Mouse (Mus musculus): ENCODE results near the gene Ccdc82. TPM values are rescaled to one million over a fixed set of nuclear protein-coding genes. Genes with fewer than 3 reads are reported as not detected.
A peak's percentile ranks its signal among the peaks of the same experiment; 100 is the strongest.

Ccdc82 gene
- polyA plus RNA-seq, 1 experiment from 2014 or later = 10.6 TPM

DNA sequence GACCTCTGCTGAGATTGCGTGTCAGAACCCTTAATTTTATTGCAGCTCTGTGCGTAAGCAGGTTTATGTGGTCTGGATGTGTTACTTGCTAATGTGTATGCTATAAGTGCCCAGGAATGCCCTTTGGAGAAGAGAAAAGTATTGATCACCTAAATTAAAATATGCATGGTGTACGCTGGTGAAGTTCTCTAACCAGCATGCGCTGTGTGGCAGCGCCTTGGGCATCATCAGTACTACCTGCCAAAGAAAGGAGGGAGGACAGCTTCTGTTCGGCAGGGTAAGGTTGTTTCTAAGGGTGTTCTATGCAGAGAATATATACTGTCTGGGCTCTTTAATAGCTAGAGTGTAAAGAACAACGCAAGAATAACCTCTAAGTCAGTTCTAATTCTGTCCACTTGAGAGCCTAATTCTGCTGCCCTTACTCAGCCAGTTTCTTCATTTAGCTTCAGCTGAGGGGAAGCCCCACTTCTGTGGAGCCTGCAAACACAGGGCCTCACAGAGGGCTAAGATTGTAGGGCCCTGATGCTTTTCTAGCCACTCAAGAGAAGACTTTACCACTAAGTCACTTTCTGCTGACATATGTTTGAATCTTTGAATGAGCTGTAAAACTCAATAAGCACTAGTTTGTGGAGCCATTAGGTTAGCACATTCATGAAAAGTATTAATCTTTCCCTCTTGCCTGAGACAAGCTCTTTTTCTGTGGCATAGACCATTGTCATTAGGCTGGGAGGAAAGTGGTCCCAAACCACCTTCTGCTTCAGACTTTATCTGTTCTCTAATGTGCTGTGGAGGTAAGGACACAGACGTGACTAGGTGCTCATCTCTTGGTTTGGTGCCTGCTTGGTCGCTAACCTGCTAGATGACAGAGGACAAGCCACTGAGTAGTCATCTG is 54.4 kb downstream of the Ccdc82 start:
- Histone ChIP-seq H3K4me3 (0 out of 2 replicates have a peak overlapping the region, but pooled peaks have one; percentile 6), H3K4me2 (peak overlapping the region; percentile 89), H3K36me3 (ENCODE audit: poor library complexity, severe bottlenecking) (no peaks in the 10 kb centered on the region), H3K9ac (0 out of 2 replicates have a peak overlapping the region, but pooled peaks have one; percentile 35), H3K27ac (no peak overlapping the region), H3K4me1 (peaks cover 68% of the 10 kb centered on the region), H3K9me3 (replicated peaks) (no peaks in the 10 kb centered on the region), H3K27me3 (no peaks in the 10 kb centered on the region)
- no peak for ATAC-seq
- 59% methylated on average over 9 of the region's 9 CpGs for WGBS

DNA sequence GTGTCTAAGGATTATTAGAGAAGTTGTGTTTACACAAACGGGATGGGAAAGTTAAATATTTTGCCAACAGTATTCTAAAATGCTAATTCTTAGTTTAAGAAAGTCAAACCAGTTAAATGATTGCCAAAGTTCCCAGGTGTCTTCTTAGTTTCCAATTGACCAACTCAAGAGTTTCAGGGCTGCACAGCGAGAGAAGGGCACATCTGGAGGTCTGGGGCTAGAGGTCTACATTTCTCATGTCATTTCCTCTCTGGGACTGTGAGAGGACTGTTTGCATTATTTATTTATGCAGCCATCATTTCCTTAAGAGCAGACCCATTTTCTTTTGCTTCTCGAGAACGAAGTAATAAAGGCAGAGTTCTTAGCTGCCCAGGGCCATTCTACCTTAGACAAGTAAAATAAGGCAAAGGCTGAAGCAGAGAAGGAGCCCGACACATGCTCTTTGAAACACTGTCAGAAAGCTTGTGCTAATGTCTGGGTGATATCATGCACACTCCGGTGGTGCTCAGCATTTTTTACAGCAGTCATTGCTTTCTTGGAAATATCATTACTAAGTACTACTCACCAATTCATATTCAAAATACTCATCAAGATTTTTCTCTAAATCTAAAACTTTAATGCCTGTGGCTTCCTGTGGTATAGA is 55.5 kb downstream of the Ccdc82 start:
- Histone ChIP-seq H3K4me2 (peak overlapping the region; percentile 89), H3K36me3 (ENCODE audit: poor library complexity, severe bottlenecking) (no peaks in the 10 kb centered on the region), H3K9ac (no peak overlapping the region), H3K9me3 (replicated peaks) (no peaks in the 10 kb centered on the region), H3K27ac (no peak overlapping the region), H3K27me3 (no peaks in the 10 kb centered on the region), H3K4me3 (no peak overlapping the region), H3K4me1 (peaks cover 66% of the 10 kb centered on the region)
- 49% methylated on average over 6 of the region's 6 CpGs for WGBS
- ATAC-seq = no peak

DNA sequence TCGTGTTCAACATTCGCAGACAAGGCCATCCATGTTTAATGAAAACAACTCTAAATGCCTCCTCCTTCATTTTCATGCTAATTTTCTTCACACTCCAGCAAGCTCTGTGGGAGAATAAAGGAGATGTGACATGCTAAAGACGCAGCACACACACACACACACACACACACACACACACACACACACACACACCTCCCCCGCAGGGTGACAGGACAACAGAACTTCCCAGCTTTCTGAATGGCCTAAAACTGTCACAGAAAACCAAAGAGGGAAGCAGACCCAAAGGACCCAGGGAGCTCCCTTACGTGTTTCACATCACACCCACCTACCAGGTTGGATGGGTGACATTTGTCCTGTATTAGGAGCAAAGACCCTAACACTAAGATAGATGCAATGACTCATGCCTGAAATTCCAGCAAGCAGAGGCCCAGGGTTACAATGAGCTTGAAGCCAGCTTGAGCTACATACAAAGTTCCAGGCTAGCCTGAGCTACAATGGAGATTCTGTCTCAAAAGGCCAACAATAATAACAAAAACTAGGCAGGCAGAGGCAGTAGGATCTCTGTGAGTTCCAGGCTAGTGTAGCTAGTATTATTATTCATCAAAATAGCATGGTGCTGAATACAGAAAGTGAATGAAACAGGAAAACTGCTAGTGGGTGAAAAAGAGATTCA is 56.5 kb downstream of the Ccdc82 start:
- Histone ChIP-seq H3K4me3 (no peak overlapping the region), H3K27me3 (no peaks in the 10 kb centered on the region), H3K27ac (no peak overlapping the region), H3K4me2 (no peak overlapping the region), H3K36me3 (ENCODE audit: poor library complexity, severe bottlenecking) (no peaks in the 10 kb centered on the region), H3K9me3 (replicated peaks) (no peaks in the 10 kb centered on the region), H3K4me1 (peaks cover 64% of the 10 kb centered on the region), H3K9ac (no peak overlapping the region)
- peak; percentile 22; the same call in 1 of the 2 replicates for ATAC-seq
- WGBS = 11% methylated on average over 5 of the region's 5 CpGs

DNA sequence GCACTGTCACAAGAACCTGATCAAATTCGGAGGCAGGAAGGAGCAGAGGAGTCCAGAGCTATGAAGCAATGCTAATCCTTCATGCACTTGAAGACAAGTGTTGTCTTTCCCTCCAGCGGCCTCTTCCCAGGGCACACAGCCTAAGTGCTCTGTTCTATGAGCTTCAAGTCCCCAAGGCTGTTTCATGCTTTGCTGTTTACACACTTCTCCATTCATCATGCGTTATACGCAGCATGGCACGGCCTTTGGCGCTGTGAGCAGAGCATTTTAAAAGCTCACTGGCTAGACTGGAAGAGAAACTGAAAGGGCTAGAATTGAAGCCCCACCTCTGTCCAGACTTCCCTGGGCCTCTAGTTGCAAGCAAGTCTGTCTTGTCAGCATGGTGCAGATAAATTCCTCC is 57.2 kb downstream of the Ccdc82 start:
- peak; percentile 25; the same call in 1 of the 2 replicates for ATAC-seq
- Histone ChIP-seq H3K9ac (no peak overlapping the region), H3K4me2 (no peak overlapping the region), H3K27ac (no peak overlapping the region), H3K27me3 (no peaks in the 10 kb centered on the region), H3K4me1 (peaks cover 57% of the 10 kb centered on the region), H3K4me3 (no peak overlapping the region), H3K9me3 (replicated peaks) (no peaks in the 10 kb centered on the region), H3K36me3 (ENCODE audit: poor library complexity, severe bottlenecking) (no peaks in the 10 kb centered on the region)
- 49% methylated on average over 6 of the region's 6 CpGs for WGBS

DNA sequence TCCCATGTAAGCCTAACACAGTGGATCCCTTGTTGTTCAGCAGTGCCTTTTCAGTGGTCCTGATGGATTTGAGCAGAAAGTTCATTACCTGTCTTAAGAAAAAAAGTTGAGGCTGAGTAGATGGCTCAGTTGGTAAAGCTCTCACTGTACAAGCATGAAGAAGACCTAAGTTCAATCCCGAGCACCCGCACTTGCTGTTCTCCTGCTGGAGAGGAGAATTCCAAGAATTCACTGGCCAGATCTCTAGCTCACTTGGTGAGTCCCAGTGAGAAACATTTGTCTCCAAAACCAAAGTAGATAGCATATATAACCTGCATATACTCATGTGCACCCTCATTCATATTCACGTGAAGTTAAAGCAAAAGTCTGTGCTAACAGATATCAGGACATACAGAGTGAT is 59.7 kb downstream of the Ccdc82 start:
- H3K36me3 ChIP-seq (ENCODE audit: poor library complexity, severe bottlenecking) = no peaks in the 10 kb centered on the region
- H3K4me1 ChIP-seq = peaks cover 39% of the 10 kb centered on the region
- ATAC-seq = no peak
- H3K4me2 ChIP-seq = no peak overlapping the region
- 93% methylated on average over 3 of the region's 3 CpGs for WGBS
- H3K9me3 ChIP-seq (replicated peaks) = no peaks in the 10 kb centered on the region
- H3K27me3 ChIP-seq = no peaks in the 10 kb centered on the region
- no peak overlapping the region for H3K27ac ChIP-seq
- no peak overlapping the region for H3K9ac ChIP-seq
- H3K4me3 ChIP-seq = no peak overlapping the region

DNA sequence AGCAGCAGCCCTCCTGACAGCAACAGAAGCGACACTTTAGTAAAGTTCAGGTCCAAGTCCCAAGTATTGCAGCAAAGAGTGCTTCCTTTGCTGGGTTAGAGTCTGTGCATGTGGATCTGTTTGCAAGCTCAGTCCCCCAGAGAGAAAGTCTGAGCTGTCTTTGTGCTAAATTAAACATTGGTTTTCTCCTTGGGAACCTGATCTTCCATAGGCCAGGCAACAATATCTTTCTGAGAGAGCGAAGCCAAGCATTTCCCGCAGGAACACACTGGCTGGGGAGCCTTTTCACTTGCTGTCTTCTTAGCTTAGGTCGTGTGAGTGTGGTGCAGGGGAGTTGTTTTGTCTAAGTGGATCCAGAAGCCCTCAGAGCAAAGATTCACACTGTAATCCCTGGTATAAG is 60.5 kb downstream of the Ccdc82 start:
- ATAC-seq = no peak
- Histone ChIP-seq H3K4me1 (peaks cover 31% of the 10 kb centered on the region), H3K9ac (no peak overlapping the region), H3K4me2 (no peak overlapping the region), H3K36me3 (ENCODE audit: poor library complexity, severe bottlenecking) (no peaks in the 10 kb centered on the region), H3K27ac (no peak overlapping the region), H3K9me3 (replicated peaks) (no peaks in the 10 kb centered on the region), H3K27me3 (no peaks in the 10 kb centered on the region), H3K4me3 (no peak overlapping the region)
- 55% methylated on average over 4 of the region's 4 CpGs for WGBS

DNA sequence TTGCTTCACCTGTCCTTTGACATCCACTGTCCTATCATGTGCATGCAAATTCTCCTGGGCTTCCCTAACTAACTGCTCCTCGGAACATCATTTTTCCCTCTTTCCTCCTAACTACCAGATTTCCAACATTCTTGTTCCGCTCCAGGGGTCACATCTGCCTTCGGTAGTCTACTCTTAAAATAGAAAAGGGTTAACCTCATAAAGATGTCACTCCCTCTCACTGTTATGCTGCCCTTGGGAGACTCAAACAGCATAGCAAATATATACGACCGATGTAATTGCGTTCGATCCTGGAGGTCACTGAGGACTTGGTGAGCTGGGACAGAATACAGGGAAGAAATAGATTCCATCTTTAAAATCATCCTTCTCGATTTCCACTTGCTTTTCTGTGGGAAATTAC is 62.0 kb downstream of the Ccdc82 start:
- Histone ChIP-seq H3K4me2 (no peak overlapping the region), H3K4me3 (no peak overlapping the region), H3K9me3 (replicated peaks) (no peaks in the 10 kb centered on the region), H3K4me1 (peaks cover 16% of the 10 kb centered on the region), H3K27me3 (no peaks in the 10 kb centered on the region), H3K9ac (no peak overlapping the region), H3K27ac (no peak overlapping the region), H3K36me3 (ENCODE audit: poor library complexity, severe bottlenecking) (no peaks in the 10 kb centered on the region)
- WGBS = 91% methylated on average over 8 of the region's 8 CpGs
- ATAC-seq = no peak

DNA sequence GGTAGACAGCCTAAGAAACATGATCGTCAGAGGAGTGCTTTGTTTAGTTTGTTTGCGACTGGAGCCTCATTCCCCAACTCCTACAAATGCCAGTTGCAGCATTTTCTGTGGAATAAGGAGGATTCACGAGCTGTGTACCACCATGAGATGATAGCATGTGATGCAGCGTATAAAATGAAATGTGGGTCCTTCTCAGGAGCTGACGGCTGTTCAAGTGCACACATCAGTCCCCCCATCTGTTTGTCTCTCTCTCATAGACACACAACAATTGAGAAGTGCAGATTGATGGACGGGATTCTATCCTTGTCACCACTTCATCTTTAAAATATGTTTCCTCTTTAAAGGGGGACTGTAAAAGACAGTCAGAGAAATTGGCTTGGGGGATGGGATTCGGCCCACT is 63.1 kb downstream of the Ccdc82 start:
- H3K4me1 ChIP-seq = peaks cover 7% of the 10 kb centered on the region
- 72% methylated on average over 7 of the region's 7 CpGs for WGBS
- H3K27me3 ChIP-seq = no peaks in the 10 kb centered on the region

DNA sequence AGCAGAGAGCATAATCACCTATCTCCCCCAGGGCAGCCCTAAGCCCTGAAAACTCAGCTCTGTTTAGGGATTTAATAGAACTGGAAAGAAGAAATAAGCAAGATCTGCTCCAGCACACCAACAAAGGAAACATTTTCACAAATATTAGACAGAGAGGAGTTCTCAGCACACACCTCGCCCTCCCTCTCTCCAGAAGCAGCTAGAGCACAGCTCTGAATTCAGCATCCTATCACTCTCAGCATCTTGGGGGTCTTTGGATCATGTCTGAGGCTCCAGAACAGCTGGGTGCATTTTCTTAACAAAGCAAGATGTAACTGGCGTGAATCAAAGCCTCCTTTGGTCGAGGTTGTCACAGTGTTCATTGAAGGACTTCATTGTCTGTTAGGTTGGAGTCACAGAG is 63.5 kb downstream of the Ccdc82 start:
- WGBS = 43% methylated on average over 3 of the region's 3 CpGs
- Histone ChIP-seq H3K27me3 (no peaks in the 10 kb centered on the region), H3K4me2 (no peak overlapping the region), H3K36me3 (ENCODE audit: poor library complexity, severe bottlenecking) (no peaks in the 10 kb centered on the region), H3K4me3 (no peak overlapping the region), H3K9me3 (replicated peaks) (no peaks in the 10 kb centered on the region), H3K27ac (no peak overlapping the region), H3K4me1 (peaks cover 7% of the 10 kb centered on the region), H3K9ac (no peak overlapping the region)
- ATAC-seq = no peak

More for the DNA sequence above, 63.1 kb downstream of the Ccdc82 start:
- Histone ChIP-seq H3K9me3 (replicated peaks) (no peaks in the 10 kb centered on the region), H3K4me2 (no peak overlapping the region), H3K4me3 (no peak overlapping the region), H3K27ac (no peak overlapping the region), H3K9ac (0 out of 2 replicates have a peak overlapping the region, but pooled peaks have one; percentile 4), H3K36me3 (ENCODE audit: poor library complexity, severe bottlenecking) (no peaks in the 10 kb centered on the region)
- ATAC-seq = no peak

DNA sequence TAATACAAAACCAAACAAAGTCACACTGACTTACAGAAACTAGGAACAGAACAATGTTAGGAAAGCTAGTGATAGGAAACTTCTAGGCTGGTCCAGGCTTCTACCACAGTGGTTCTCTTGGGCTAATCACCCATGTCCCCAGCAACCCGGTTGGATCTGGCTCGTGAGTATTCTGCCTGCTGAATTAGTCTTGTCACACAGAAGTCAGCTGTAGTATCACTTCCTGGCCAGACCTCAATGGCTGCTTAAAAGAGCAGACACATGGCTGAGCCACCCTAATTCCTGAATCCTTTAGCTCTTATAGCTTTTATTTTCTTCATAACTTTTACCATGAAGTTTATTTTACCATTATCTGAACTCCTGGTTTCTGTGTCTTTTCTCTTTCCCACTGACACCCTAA is 64.3 kb downstream of the Ccdc82 start:
- Histone ChIP-seq H3K36me3 (ENCODE audit: poor library complexity, severe bottlenecking) (no peaks in the 10 kb centered on the region), H3K9ac (no peak overlapping the region), H3K4me3 (no peak overlapping the region), H3K27ac (no peak overlapping the region), H3K9me3 (replicated peaks) (no peaks in the 10 kb centered on the region), H3K27me3 (no peaks in the 10 kb centered on the region), H3K4me2 (no peak overlapping the region), H3K4me1 (peaks cover 7% of the 10 kb centered on the region)
- WGBS = 57% methylated on average over 2 of the region's 2 CpGs
- no peak for ATAC-seq

DNA sequence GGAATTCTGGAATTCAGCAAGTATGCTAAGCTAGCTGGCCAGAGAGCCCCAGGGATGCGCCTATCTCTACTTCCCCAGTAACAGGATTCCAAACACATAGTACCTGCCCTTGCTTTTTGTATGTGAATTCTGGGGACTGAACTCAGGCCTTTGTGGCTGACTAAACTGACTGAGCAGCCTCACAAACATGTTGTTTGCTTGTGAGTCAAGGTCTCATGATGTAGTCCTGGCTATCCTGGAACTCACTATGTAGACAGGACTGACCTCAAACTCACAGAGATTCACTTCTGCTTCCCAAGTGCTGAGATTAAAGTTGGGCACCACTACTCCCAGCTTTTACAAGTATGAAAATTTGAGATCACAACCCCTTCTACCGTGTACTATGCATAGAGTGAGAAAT is 67.2 kb downstream of the Ccdc82 start:
- H3K9ac ChIP-seq = no peak overlapping the region
- no peaks in the 10 kb centered on the region for H3K36me3 ChIP-seq (ENCODE audit: poor library complexity, severe bottlenecking)
- no peaks in the 10 kb centered on the region for H3K27me3 ChIP-seq
- H3K4me3 ChIP-seq = no peak overlapping the region
- no peak overlapping the region for H3K4me2 ChIP-seq
- ATAC-seq = no peak
- WGBS = 94% methylated on average over 2 of the region's 2 CpGs
- H3K27ac ChIP-seq = no peak overlapping the region
- H3K9me3 ChIP-seq (replicated peaks) = no peaks in the 10 kb centered on the region
- H3K4me1 ChIP-seq = peaks cover 7% of the 10 kb centered on the region

DNA sequence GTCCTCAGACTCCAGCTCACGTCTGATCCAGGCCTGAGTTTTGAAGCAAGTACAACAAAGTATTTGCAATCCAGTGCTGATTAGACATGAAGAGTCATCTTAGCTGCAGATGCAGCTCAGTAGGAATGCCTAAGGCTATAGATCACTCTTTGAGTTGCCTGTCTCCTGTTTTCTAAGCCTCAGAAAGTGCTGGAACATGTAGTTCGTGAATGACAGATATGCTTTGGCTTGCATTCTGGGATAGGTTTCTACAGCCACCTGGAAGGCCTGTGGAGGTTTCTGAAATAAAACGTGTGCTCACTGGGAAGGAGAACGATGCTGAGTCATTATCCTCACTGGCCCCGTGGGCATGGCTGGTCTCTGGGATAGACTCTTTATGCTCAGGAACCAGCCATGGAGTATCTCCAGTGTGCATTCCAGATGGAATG is 67.8 kb downstream of the Ccdc82 start:
- 81% methylated on average over 5 of the region's 5 CpGs for WGBS
- H3K4me2 ChIP-seq = no peak overlapping the region
- no peaks in the 10 kb centered on the region for H3K9me3 ChIP-seq (replicated peaks)
- H3K27me3 ChIP-seq = no peaks in the 10 kb centered on the region
- ATAC-seq = no peak
- H3K36me3 ChIP-seq (ENCODE audit: poor library complexity, severe bottlenecking) = no peaks in the 10 kb centered on the region
- H3K27ac ChIP-seq = no peak overlapping the region
- no peak overlapping the region for H3K4me3 ChIP-seq
- no peak overlapping the region for H3K9ac ChIP-seq
- H3K4me1 ChIP-seq = peaks cover 7% of the 10 kb centered on the region
